Mouse (Mus musculus): ENCODE measurements at regions not wholly inside any gene's neighbourhood (a gene's known extent, or its start where the extent isn't known, plus 50 kb on each side); places are given as distances from the start of the nearest gene placed in this dataset.

DNA sequence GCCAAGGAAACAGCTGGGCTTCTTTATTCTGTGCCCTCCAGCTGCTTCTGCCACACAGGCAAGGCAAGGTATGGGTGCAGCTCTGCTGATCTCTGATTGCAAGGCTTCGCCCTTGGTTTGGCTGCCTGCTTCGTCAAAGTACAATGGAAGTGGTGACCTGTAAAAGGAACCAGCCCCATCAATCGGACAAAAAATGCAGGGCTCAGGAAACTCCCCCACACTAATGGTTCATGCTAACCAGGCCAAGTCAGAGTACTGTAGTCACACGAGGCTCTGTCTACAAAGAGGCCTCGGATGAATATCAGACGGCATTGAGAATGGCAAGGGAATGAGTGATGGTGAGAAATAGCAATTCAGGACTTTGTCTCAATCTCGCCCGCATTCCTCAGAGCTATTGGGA is 433.8 kb downstream of the Meis1 start:
- no peak overlapping the region for H3K9ac ChIP-seq (replicated peaks)
- H3K4me1 ChIP-seq (replicated peaks; ENCODE audit: control insufficient read depth in 2 of 2, insufficient read depth in 2 of 2, low read length in 1 of 2): no peaks in the 10 kb centered on the region
- H3K4me2 ChIP-seq (ENCODE audit: low read depth): no peak overlapping the region
- no peak for ATAC-seq (ENCODE audit: insufficient read depth)
- H3K9me3 ChIP-seq (ENCODE audit: control insufficient read depth, low read length): no peaks in the 10 kb centered on the region
- DNase-seq (ENCODE audit: low read depth in 3 of 3, low spot score in 3 of 3): no peak
- H3K27ac ChIP-seq: no peak overlapping the region
- no peak for TF ChIP-seq CTCF (IDR thresholded peaks at IDR 0.05; ENCODE audit: low read depth)
- H3K36me3 ChIP-seq (replicated peaks; ENCODE audit: control insufficient read depth, insufficient read depth, low read depth): no peaks in the 10 kb centered on the region
- H3K4me3 ChIP-seq (ENCODE audit: insufficient read depth in 1 of 2, low read depth in 2 of 2, low read length in 2 of 2): no peak overlapping the region
- WGBS (ENCODE audit: insufficient replicate concordance): 55% methylated on average over 8 of the region's 8 CpGs
- no peaks in the 10 kb centered on the region for H3K27me3 ChIP-seq (ENCODE audit: control insufficient read depth, insufficient read depth, low read length)

GRCm38 (mm10) chr11:18582781-18583161 is 436.0 kb downstream of the Meis1 start:
- H3K4me3 ChIP-seq (ENCODE audit: insufficient read depth in 1 of 2, low read depth in 2 of 2, low read length in 2 of 2): no peak overlapping the region
- no peak overlapping the region for H3K4me2 ChIP-seq (ENCODE audit: low read depth)
- H3K9ac ChIP-seq (replicated peaks): no peak overlapping the region
- no peaks in the 10 kb centered on the region for H3K27me3 ChIP-seq (ENCODE audit: control insufficient read depth, insufficient read depth, low read length)
- no peaks in the 10 kb centered on the region for H3K9me3 ChIP-seq (ENCODE audit: control insufficient read depth, low read length)
- DNase-seq (ENCODE audit: low read depth in 3 of 3, low spot score in 3 of 3) (no peak), ATAC-seq (ENCODE audit: insufficient read depth) (no peak)
- no peak overlapping the region for H3K27ac ChIP-seq
- no peaks in the 10 kb centered on the region for H3K36me3 ChIP-seq (replicated peaks; ENCODE audit: control insufficient read depth, insufficient read depth, low read depth)
- 55% methylated on average over 1 of the region's 1 CpGs for whole genome bisulfite sequencing (ENCODE audit: insufficient replicate concordance)
- TF ChIP-seq EP300 (IDR thresholded peaks at IDR 0.05; ENCODE audit: low read depth) (no peak), CTCF (IDR thresholded peaks at IDR 0.05; ENCODE audit: low read depth) (no peak)
- no peaks in the 10 kb centered on the region for H3K4me1 ChIP-seq (replicated peaks; ENCODE audit: control insufficient read depth in 2 of 2, insufficient read depth in 2 of 2, low read length in 1 of 2)

- no peak overlapping the region for H3K4me2 ChIP-seq (ENCODE audit: low read depth)
- H3K27me3 ChIP-seq (ENCODE audit: control insufficient read depth, insufficient read depth, low read length): no peaks in the 10 kb centered on the region
- H3K4me1 ChIP-seq (replicated peaks; ENCODE audit: control insufficient read depth in 2 of 2, insufficient read depth in 2 of 2, low read length in 1 of 2): no peaks in the 10 kb centered on the region
- WGBS (ENCODE audit: insufficient replicate concordance): 51% methylated on average over 2 of the region's 2 CpGs
- H3K4me3 ChIP-seq (ENCODE audit: insufficient read depth in 1 of 2, low read depth in 2 of 2, low read length in 2 of 2): no peak overlapping the region
- no peak overlapping the region for H3K27ac ChIP-seq
- TF ChIP-seq EP300 (IDR thresholded peaks at IDR 0.05; ENCODE audit: low read depth): no peak
- TF ChIP-seq CTCF (IDR thresholded peaks at IDR 0.05; ENCODE audit: low read depth): no peak
- DNase-seq (ENCODE audit: low read depth in 3 of 3, low spot score in 3 of 3) (no peak), ATAC-seq (ENCODE audit: insufficient read depth) (no peak)
- no peak overlapping the region for H3K9ac ChIP-seq (replicated peaks)
- H3K9me3 ChIP-seq (ENCODE audit: control insufficient read depth, low read length): no peaks in the 10 kb centered on the region
- no peaks in the 10 kb centered on the region for H3K36me3 ChIP-seq (replicated peaks; ENCODE audit: control insufficient read depth, insufficient read depth, low read depth)
Observed at GRCm38 (mm10) chr11:18581997-18582780, 436.6 kb downstream of the Meis1 start.

DNA sequence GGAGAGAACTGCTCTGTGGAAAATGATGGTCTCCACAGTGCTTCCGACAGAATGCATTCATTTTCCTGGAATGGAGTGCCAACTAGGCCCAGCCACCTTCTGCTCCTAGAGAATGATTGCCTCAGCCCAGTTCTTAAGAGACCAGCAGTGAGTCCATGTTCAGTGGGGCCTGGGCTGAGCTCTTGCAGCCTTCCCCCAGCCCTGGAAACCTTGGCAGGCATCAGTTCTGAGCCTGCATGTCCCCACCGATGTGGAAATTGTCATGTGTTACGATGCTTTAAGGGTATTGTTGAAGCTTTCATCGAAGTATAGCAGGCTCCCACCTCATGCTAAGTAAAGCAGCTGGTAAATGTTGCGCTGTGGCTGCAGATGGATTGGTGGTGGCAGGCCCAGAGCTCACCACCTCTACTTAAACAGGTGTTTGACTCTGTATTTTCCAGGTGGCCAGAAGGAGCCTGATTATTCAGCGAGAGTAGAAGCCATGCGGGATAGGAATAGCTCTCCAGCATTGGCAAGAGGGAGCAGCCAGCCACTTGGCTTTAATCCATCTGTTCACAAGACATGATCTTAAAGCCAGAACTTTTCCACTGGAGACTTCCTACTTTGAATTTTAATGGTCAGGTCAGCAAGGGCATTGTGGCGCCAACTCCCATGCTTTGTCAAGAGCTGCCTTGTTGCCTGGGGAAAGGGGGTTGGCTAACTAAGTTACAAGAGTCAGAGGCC is 437.5 kb downstream of the Meis1 start:
- Histone ChIP-seq H3K4me1 (replicated peaks; ENCODE audit: control insufficient read depth in 2 of 2, insufficient read depth in 2 of 2, low read length in 1 of 2) (no peaks in the 10 kb centered on the region), H3K9me3 (ENCODE audit: control insufficient read depth, low read length) (no peaks in the 10 kb centered on the region), H3K27me3 (ENCODE audit: control insufficient read depth, insufficient read depth, low read length) (no peaks in the 10 kb centered on the region), H3K27ac (no peak overlapping the region), H3K4me2 (ENCODE audit: low read depth) (no peak overlapping the region), H3K36me3 (replicated peaks; ENCODE audit: control insufficient read depth, insufficient read depth, low read depth) (no peaks in the 10 kb centered on the region), H3K4me3 (ENCODE audit: insufficient read depth in 1 of 2, low read depth in 2 of 2, low read length in 2 of 2) (no peak overlapping the region), H3K9ac (replicated peaks) (no peak overlapping the region)
- ATAC-seq (ENCODE audit: insufficient read depth) (no peak), DNase-seq (ENCODE audit: low read depth in 3 of 3, low spot score in 3 of 3) (no peak)
- TF ChIP-seq EP300 (IDR thresholded peaks at IDR 0.05; ENCODE audit: low read depth): no peak
- no peak for TF ChIP-seq CTCF (IDR thresholded peaks at IDR 0.05; ENCODE audit: low read depth)
- 70% methylated on average over 8 of the region's 8 CpGs for WGBS (ENCODE audit: insufficient replicate concordance)

- Histone ChIP-seq H3K36me3 (replicated peaks; ENCODE audit: control insufficient read depth, insufficient read depth, low read depth) (no peaks in the 10 kb centered on the region), H3K4me1 (replicated peaks; ENCODE audit: control insufficient read depth in 2 of 2, insufficient read depth in 2 of 2, low read length in 1 of 2) (no peaks in the 10 kb centered on the region), H3K27ac (no peak overlapping the region), H3K4me3 (ENCODE audit: insufficient read depth in 1 of 2, low read depth in 2 of 2, low read length in 2 of 2) (no peak overlapping the region), H3K9me3 (ENCODE audit: control insufficient read depth, low read length) (no peaks in the 10 kb centered on the region), H3K9ac (replicated peaks) (no peak overlapping the region), H3K4me2 (ENCODE audit: low read depth) (no peak overlapping the region), H3K27me3 (ENCODE audit: control insufficient read depth, insufficient read depth, low read length) (no peaks in the 10 kb centered on the region)
- no peak for TF ChIP-seq EP300 (IDR thresholded peaks at IDR 0.05; ENCODE audit: low read depth)
- no peak for TF ChIP-seq CTCF (IDR thresholded peaks at IDR 0.05; ENCODE audit: low read depth)
- WGBS (ENCODE audit: insufficient replicate concordance): 61% methylated on average over 4 of the region's 4 CpGs
- ATAC-seq (ENCODE audit: insufficient read depth) (no peak), DNase-seq (ENCODE audit: low read depth in 3 of 3, low spot score in 3 of 3) (no peak)
Observed at GRCm38 (mm10) chr11:18571557-18572209, 447.1 kb downstream of the Meis1 start.

Measured in liver, embryonic 14.5 days (tissue).